Mouse (Mus musculus) lung, adult 18-20 months (tissue): ENCODE measurements around the gene Dmbx1.

Experiments
- DNase-seq, 2 experiments: peaks; one replicate each; pipeline ENCODE4 v3.0.0; 2022; ENCODE audit warnings: mixed read lengths in 2 of 2

The Dmbx1 gene

DNA sequence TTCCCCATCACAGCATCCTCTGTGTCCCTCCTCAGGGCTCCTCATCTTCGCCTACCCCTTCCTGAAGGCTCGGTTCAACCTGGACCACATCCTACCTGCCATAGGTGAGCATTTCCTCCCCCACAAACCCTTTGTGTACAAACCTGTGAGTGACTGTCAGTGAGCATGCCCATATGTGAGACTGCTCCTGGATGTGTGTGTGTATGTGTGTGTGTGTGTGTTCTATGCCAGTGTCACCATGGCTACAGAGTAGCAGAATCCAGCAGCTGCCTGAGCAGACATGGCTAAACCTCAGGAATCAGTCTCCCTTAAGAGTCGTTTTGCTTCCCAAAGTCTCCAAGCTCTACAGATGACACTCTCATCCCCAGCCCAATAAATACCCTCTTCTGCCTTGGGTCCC is 53.9 kb downstream of the Dmbx1 start:
- no peak for DNase-seq

GRCm38 (mm10) chr4:115884022-115884421 is 55.7 kb downstream of the Dmbx1 start, which contains the start of gene Kncn:
TSS of gene Kncn (plus strand) at chr4:115884400.
- no peak for DNase-seq

- no peak for DNase-seq
Observed at GRCm38 (mm10) chr4:115882195-115882594, 57.5 kb downstream of the Dmbx1 start.

- no peak for DNase-seq
Observed at GRCm38 (mm10) chr4:115881183-115881582, 58.5 kb downstream of the Dmbx1 start.

DNA sequence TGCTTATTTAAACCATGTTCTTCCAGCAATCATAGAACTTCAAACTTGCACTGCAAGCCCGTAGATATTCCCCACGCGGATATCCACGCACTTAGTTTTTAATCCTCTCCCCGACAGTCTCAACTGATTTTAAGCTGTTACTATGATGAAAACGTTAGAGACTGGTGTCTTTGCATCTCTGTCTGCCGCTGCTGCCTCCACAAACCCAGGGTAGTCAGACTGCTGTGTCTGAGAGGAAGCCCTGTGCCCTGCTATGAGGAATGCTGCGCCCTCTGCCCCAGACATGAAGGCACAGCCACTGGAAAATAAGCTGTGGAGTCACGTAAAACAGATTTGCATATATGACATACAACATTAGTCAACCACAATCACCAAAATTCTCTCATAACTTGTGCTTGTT is 60.9 kb downstream of the Dmbx1 start:
- no peak for DNase-seq

DNA sequence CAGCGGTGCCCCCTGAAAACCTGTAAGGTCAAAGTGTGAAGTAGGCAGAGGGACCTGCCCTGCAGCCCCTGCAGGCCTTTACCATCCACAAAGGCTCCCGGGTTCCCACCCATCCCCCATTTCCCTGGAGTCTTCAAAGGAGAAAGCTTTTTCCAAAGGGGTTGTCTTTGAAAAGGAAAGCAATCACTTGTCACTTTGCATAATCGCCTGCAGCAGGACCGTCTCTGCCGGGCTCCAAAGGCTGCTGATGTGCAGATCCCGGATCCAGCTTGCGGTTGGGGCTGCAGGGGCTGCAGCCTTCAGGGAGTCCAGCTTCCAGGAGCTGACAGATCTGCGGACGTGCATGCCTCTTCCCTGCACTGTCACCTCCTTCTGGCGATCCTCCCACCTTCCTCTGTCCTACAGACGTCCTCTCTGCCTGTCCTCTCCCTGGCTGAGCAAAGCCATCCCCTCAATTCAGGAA is 61.5 kb downstream of the Dmbx1 start:
- no peak for DNase-seq

- DNase-seq = no peak
Observed at GRCm38 (mm10) chr4:115873231-115873630, 66.5 kb downstream of the Dmbx1 start.

GRCm38 (mm10) chr4:115869512-115870210 is 70.1 kb downstream of the Dmbx1 start:
- DNase-seq = no peak
